Mouse (Mus musculus) cerebellum, adult 2 months (tissue): ENCODE measurements around the gene N4bp1. TPM values are rescaled to one million over a fixed set of nuclear protein-coding genes. Genes with fewer than 3 reads are reported as not detected.

ENCODE experiments used
- DNase-seq, 2 experiments: peaks; one replicate each; pipeline ENCODE4 v3.0.0; 2021
- H3K27ac ChIP-seq: fragments of 200-500 bp; 2 replicates; pipeline ENCODE4 v1.5.1; 2012; ENCODE audit warnings: low read length, control low read depth, inconsistent platforms; ENCODE audit not compliant: insufficient read depth
- H3K27me3 ChIP-seq: fragments of 200-500 bp; 2 replicates; pipeline ENCODE4 v1.6.1; 2012; ENCODE audit warnings: inconsistent platforms, mild to moderate bottlenecking, low read length, moderate library complexity; ENCODE audit not compliant: control insufficient read depth, insufficient read depth
- H3K4me1 ChIP-seq: fragments of 200-500 bp; 2 replicates; pipeline ENCODE4 v1.6.1; 2011; ENCODE audit warnings: low read length; ENCODE audit not compliant: control insufficient read depth, insufficient read depth
- H3K4me3 ChIP-seq: fragments of 200-500 bp; replicated peaks from 2 replicates; pipeline ENCODE3; 2011; ENCODE audit warnings: mild to moderate bottlenecking, low read depth, low read length, control low read depth; ENCODE audit not compliant: insufficient read depth
- CTCF ChIP-seq: fragments of 200-500 bp; IDR thresholded peaks from 2 replicates; pipeline ENCODE4 v1.5.1; 2011; ENCODE audit warnings: low read depth, mild to moderate bottlenecking, control low read depth, low read length, moderate library complexity, borderline replicate concordance; ENCODE audit not compliant: insufficient read depth
- POLR2A ChIP-seq: fragments of 200-500 bp; IDR thresholded peaks from 2 replicates; pipeline ENCODE4 v1.6.1; 2011; ENCODE audit warnings: low read length, control low read depth, borderline replicate concordance; ENCODE audit not compliant: insufficient read depth
- WGBS: fragments of 180-500 bp; shearing (Covaris S2); methylation state at CpG from one replicate; pipeline ENCODE4 v1.1.7; 2018; 5-methylcytosine and 5-hydroxymethylcytosine counted together
- polyA plus RNA-seq: library from polyadenylated mRNA; depleted of rRNA; stranded (reverse); fragments of >200 nt; gene quantifications from 2 replicates; pipeline ENCODE4 v1.2.3, GENCODE M21; 2012

The N4bp1 gene
- polyA plus RNA-seq, 1 experiment, result 20.2 TPM

- DNase-seq, result no peak
- Histone ChIP-seq H3K27ac (no peak overlapping the region), H3K4me3 (no peak overlapping the region), H3K4me1 (no peaks in the 10 kb centered on the region), H3K27me3 (no peaks in the 10 kb centered on the region)
- no peak for TF ChIP-seq CTCF
- 36% methylated on average over 12 of the region's 12 CpGs for WGBS
These were observed 97.1 kb downstream of the N4bp1 start for GRCm38 (mm10) chr8:86787891-86788420.

- no peak for DNase-seq
- H3K4me1 ChIP-seq, result no peaks in the 10 kb centered on the region
- TF ChIP-seq CTCF (no peak), POLR2A (no peak)
- no peak overlapping the region for H3K4me3 ChIP-seq
- WGBS, result 51% methylated on average over 5 of the region's 5 CpGs
- H3K27ac ChIP-seq, result no peak overlapping the region
- H3K27me3 ChIP-seq, result no peaks in the 10 kb centered on the region
These were observed 98.6 kb downstream of the N4bp1 start for GRCm38 (mm10) chr8:86786498-86786897.

- no peak for DNase-seq
- WGBS, result 92% methylated on average over 8 of the region's 8 CpGs
- TF ChIP-seq CTCF (no peak), POLR2A (no peak)
- Histone ChIP-seq H3K4me3 (no peak overlapping the region), H3K27ac (no peak overlapping the region), H3K4me1 (no peaks in the 10 kb centered on the region), H3K27me3 (no peaks in the 10 kb centered on the region)
These were observed 104.0 kb downstream of the N4bp1 start for GRCm38 (mm10) chr8:86781094-86781493.

GRCm38 (mm10) chr8:86779207-86779606 is 105.9 kb downstream of the N4bp1 start:
- WGBS, result 90% methylated on average over 8 of the region's 8 CpGs
- no peak overlapping the region for H3K4me3 ChIP-seq
- no peaks in the 10 kb centered on the region for H3K27me3 ChIP-seq
- no peak overlapping the region for H3K27ac ChIP-seq
- H3K4me1 ChIP-seq, result no peaks in the 10 kb centered on the region
- TF ChIP-seq CTCF (no peak), POLR2A (no peak)
- DNase-seq, result no peak

- Histone ChIP-seq H3K4me3 (no peak overlapping the region), H3K27me3 (no peaks in the 10 kb centered on the region), H3K4me1 (no peaks in the 10 kb centered on the region), H3K27ac (no peak overlapping the region)
- no peak for DNase-seq
- WGBS, result 63% methylated on average over 1 of the region's 1 CpGs
- TF ChIP-seq POLR2A (no peak), CTCF (no peak)
These were observed 114.9 kb downstream of the N4bp1 start for GRCm38 (mm10) chr8:86769945-86770715.

GRCm38 (mm10) chr8:86768499-86768898 is 116.6 kb downstream of the N4bp1 start:
- WGBS, result 52% methylated on average over 5 of the region's 5 CpGs
- no peak for TF ChIP-seq POLR2A
- no peak for TF ChIP-seq CTCF

GRCm38 (mm10) chr8:86766548-86767211 is 118.4 kb downstream of the N4bp1 start:
- Histone ChIP-seq H3K27ac (no peak overlapping the region), H3K4me3 (no peak overlapping the region), H3K4me1 (no peaks in the 10 kb centered on the region), H3K27me3 (no peaks in the 10 kb centered on the region)
- TF ChIP-seq POLR2A (no peak), CTCF (no peak)
- DNase-seq, result no peak
- WGBS, result 86% methylated on average over 9 of the region's 9 CpGs

More at GRCm38 (mm10) chr8:86768499-86768898, 116.6 kb downstream of the N4bp1 start:
- Histone ChIP-seq H3K27ac (no peak overlapping the region; the same call in 1 of the 2 replicates), H3K4me3 (no peak overlapping the region), H3K4me1 (no peaks in the 10 kb centered on the region), H3K27me3 (no peaks in the 10 kb centered on the region)
- peak in 1 of 2 experiments; percentile 28 for DNase-seq

GRCm38 (mm10) chr8:86765669-86766068 is 119.4 kb downstream of the N4bp1 start:
- Histone ChIP-seq H3K4me1 (no peaks in the 10 kb centered on the region), H3K27ac (no peak overlapping the region), H3K27me3 (no peaks in the 10 kb centered on the region), H3K4me3 (no peak overlapping the region)
- WGBS, result 86% methylated on average over 8 of the region's 8 CpGs
- TF ChIP-seq CTCF, result no peak
- no peak for TF ChIP-seq POLR2A
- DNase-seq, result no peak
